Mouse (Mus musculus): ENCODE results near the gene Edc3. TPM values are rescaled to one million over a fixed set of nuclear protein-coding genes. Genes with fewer than 3 reads are reported as not detected.
A peak's percentile ranks its signal among the peaks of the same experiment; 100 is the strongest.

The Edc3 gene
- total RNA-seq, 1 experiment, result 10.2 TPM

- Histone ChIP-seq H3K27ac (ENCODE audit: insufficient read depth, low read depth, low read length, poor library complexity, severe bottlenecking) (no peak overlapping the region), H3K4me1 (ENCODE audit: control insufficient read depth in 2 of 2, insufficient read depth in 2 of 2, low read length in 2 of 2, poor library complexity in 1 of 2) (peaks cover 0 to 7% of the 10 kb centered on the region in 2 experiments; a peak in 2 of 4 replicates), H3K36me3 (ENCODE audit: control insufficient read depth, insufficient read depth, low read length, poor library complexity, severe bottlenecking) (no peaks in the 10 kb centered on the region), H3K4me3 (ENCODE audit: insufficient read depth in 1 of 2, low read depth in 1 of 2, low read length in 2 of 2, poor library complexity in 1 of 2, severe bottlenecking in 1 of 2) (no peak overlapping the region), H3K9me3 (ENCODE audit: control insufficient read depth, insufficient read depth, low read depth, low read length) (no peaks in the 10 kb centered on the region), H3K9ac (ENCODE audit: insufficient read depth, low read depth, low read length, poor library complexity, severe bottlenecking) (no peak overlapping the region)
- no peak for TF ChIP-seq HCFC1 (IDR thresholded peaks at IDR 0.05; ENCODE audit: borderline replicate concordance, insufficient read depth, low read length)
- TF ChIP-seq MAFK (IDR thresholded peaks at IDR 0.05; ENCODE audit: insufficient read depth, low read depth, low read length), result no peak
- in situ Hi-C loops (cut with MboI; ENCODE audit: low sequenced_read_pairs in 2 of 2, unreplicated experiment in 2 of 2), result no loop called here
- no peak for DNase-seq (ENCODE audit: low read depth, low spot score)
Measured at GRCm38 (mm10) chr9:57694108-57694507, 14.2 kb upstream of the Edc3 start.

GRCm38 (mm10) chr9:57696380-57697285 is 11.7 kb upstream of the Edc3 start:
- Histone ChIP-seq H3K4me1 (ENCODE audit: control insufficient read depth in 2 of 2, insufficient read depth in 2 of 2, low read length in 2 of 2, poor library complexity in 1 of 2) (peaks cover 0 to 8% of the 10 kb centered on the region in 2 experiments; a peak in 2 of 4 replicates), H3K36me3 (ENCODE audit: control insufficient read depth, insufficient read depth, low read length, poor library complexity, severe bottlenecking) (no peaks in the 10 kb centered on the region), H3K4me3 (ENCODE audit: insufficient read depth in 1 of 2, low read depth in 1 of 2, low read length in 2 of 2, poor library complexity in 1 of 2, severe bottlenecking in 1 of 2) (peak overlapping the region; percentile 59 to 61), H3K9ac (ENCODE audit: insufficient read depth, low read depth, low read length, poor library complexity, severe bottlenecking) (peak overlapping the region; percentile 35; the same call in 1 of the 2 replicates), H3K9me3 (ENCODE audit: control insufficient read depth, insufficient read depth, low read depth, low read length) (no peaks in the 10 kb centered on the region), H3K27ac (ENCODE audit: insufficient read depth, low read depth, low read length, poor library complexity, severe bottlenecking) (no peak overlapping the region)
- DNase-seq (ENCODE audit: low read depth, low spot score), result peak; percentile 35
- TF ChIP-seq HCFC1 (IDR thresholded peaks at IDR 0.05; ENCODE audit: borderline replicate concordance, insufficient read depth, low read length) (no peak), ZNF384 (IDR thresholded peaks at IDR 0.05; ENCODE audit: low read depth, low read length) (no peak), MAFK (IDR thresholded peaks at IDR 0.05; ENCODE audit: insufficient read depth, low read depth, low read length) (no peak), ZC3H11A (IDR thresholded peaks at IDR 0.05; ENCODE audit: borderline replicate concordance, low read depth, low read length) (no peak), CHD2 (IDR thresholded peaks at IDR 0.05; ENCODE audit: low read depth, low read length) (no peak)
- in situ Hi-C loops (cut with MboI; ENCODE audit: low sequenced_read_pairs in 2 of 2, unreplicated experiment in 2 of 2), result no loop called here

GRCm38 (mm10) chr9:57697380-57697779 is 11.0 kb upstream of the Edc3 start:
- Histone ChIP-seq H3K4me1 (ENCODE audit: control insufficient read depth in 2 of 2, insufficient read depth in 2 of 2, low read length in 2 of 2, poor library complexity in 1 of 2) (peaks cover 0 to 12% of the 10 kb centered on the region in 2 experiments; a peak in 2 of 4 replicates), H3K36me3 (ENCODE audit: control insufficient read depth, insufficient read depth, low read length, poor library complexity, severe bottlenecking) (no peaks in the 10 kb centered on the region), H3K4me3 (ENCODE audit: insufficient read depth in 1 of 2, low read depth in 1 of 2, low read length in 2 of 2, poor library complexity in 1 of 2, severe bottlenecking in 1 of 2) (no peak overlapping the region), H3K9me3 (ENCODE audit: control insufficient read depth, insufficient read depth, low read depth, low read length) (no peaks in the 10 kb centered on the region), H3K9ac (ENCODE audit: insufficient read depth, low read depth, low read length, poor library complexity, severe bottlenecking) (no peak overlapping the region), H3K27ac (ENCODE audit: insufficient read depth, low read depth, low read length, poor library complexity, severe bottlenecking) (no peak overlapping the region)
- DNase-seq (ENCODE audit: low read depth, low spot score), result no peak
- TF ChIP-seq HCFC1 (IDR thresholded peaks at IDR 0.05; ENCODE audit: borderline replicate concordance, insufficient read depth, low read length), result no peak
- no peak for TF ChIP-seq CHD2 (IDR thresholded peaks at IDR 0.05; ENCODE audit: low read depth, low read length)
- TF ChIP-seq MAFK (IDR thresholded peaks at IDR 0.05; ENCODE audit: insufficient read depth, low read depth, low read length), result no peak
- TF ChIP-seq ZC3H11A (IDR thresholded peaks at IDR 0.05; ENCODE audit: borderline replicate concordance, low read depth, low read length), result no peak
- TF ChIP-seq ZNF384 (IDR thresholded peaks at IDR 0.05; ENCODE audit: low read depth, low read length), result no peak
- in situ Hi-C loops (cut with MboI; ENCODE audit: low sequenced_read_pairs in 2 of 2, unreplicated experiment in 2 of 2), result no loop called here

- in situ Hi-C loops (cut with MboI; ENCODE audit: low sequenced_read_pairs in 2 of 2, unreplicated experiment in 2 of 2), result no loop called here
- Histone ChIP-seq H3K4me1 (ENCODE audit: control insufficient read depth in 2 of 2, insufficient read depth in 2 of 2, low read length in 2 of 2, poor library complexity in 1 of 2) (peaks cover 0 to 12% of the 10 kb centered on the region in 2 experiments; a peak in 2 of 4 replicates), H3K4me3 (ENCODE audit: insufficient read depth in 1 of 2, low read depth in 1 of 2, low read length in 2 of 2, poor library complexity in 1 of 2, severe bottlenecking in 1 of 2) (no peak overlapping the region), H3K9me3 (ENCODE audit: control insufficient read depth, insufficient read depth, low read depth, low read length) (no peaks in the 10 kb centered on the region), H3K27ac (ENCODE audit: insufficient read depth, low read depth, low read length, poor library complexity, severe bottlenecking) (no peak overlapping the region), H3K36me3 (ENCODE audit: control insufficient read depth, insufficient read depth, low read length, poor library complexity, severe bottlenecking) (no peaks in the 10 kb centered on the region), H3K9ac (ENCODE audit: insufficient read depth, low read depth, low read length, poor library complexity, severe bottlenecking) (no peak overlapping the region)
- no peak for DNase-seq (ENCODE audit: low read depth, low spot score)
- no peak for TF ChIP-seq CHD2 (IDR thresholded peaks at IDR 0.05; ENCODE audit: low read depth, low read length)
- TF ChIP-seq MAFK (IDR thresholded peaks at IDR 0.05; ENCODE audit: insufficient read depth, low read depth, low read length), result no peak
- TF ChIP-seq HCFC1 (IDR thresholded peaks at IDR 0.05; ENCODE audit: borderline replicate concordance, insufficient read depth, low read length), result no peak
- TF ChIP-seq ZC3H11A (IDR thresholded peaks at IDR 0.05; ENCODE audit: borderline replicate concordance, low read depth, low read length), result no peak
- no peak for TF ChIP-seq ZNF384 (IDR thresholded peaks at IDR 0.05; ENCODE audit: low read depth, low read length)
Measured at GRCm38 (mm10) chr9:57698466-57699150, 9.7 kb upstream of the Edc3 start.

All from ES-E14 (cell line).